Mouse (Mus musculus): ENCODE data around the gene Cacng4. TPM values are rescaled to one million over a fixed set of nuclear protein-coding genes. Genes with fewer than 3 reads are reported as not detected.

The Cacng4 gene
- polyA plus RNA-seq, 1 experiment from 2014 or later: 52.5 TPM

GRCm38 (mm10) chr11:107682694-107683355 lies 111.5 kb downstream of the Cacng4 start:
- Histone ChIP-seq H3K9me3 (replicated peaks) (no peaks in the 10 kb centered on the region), H3K9ac (replicated peaks) (no peak overlapping the region), H3K4me2 (no peak overlapping the region), H3K4me1 (peaks cover 20% of the 10 kb centered on the region), H3K4me3 (replicated peaks) (no peak overlapping the region), H3K36me3 (peaks cover 17% of the 10 kb centered on the region), H3K27me3 (replicated peaks) (no peaks in the 10 kb centered on the region), H3K27ac (replicated peaks) (no peak overlapping the region; the same call in 1 of the 2 replicates)
- no peak; the same call in 1 of the 2 replicates for ATAC-seq (ENCODE audit: low FRiP score)
- WGBS: 49% methylated on average over 9 of the region's 9 CpGs

Other genes starting within 250 kb of the Cacng4 start
- 13.5 and 16.4 TPM in 2 replicates for gene Helz, start 246.6 kb downstream of the Cacng4 start, polyA plus RNA-seq (2015; fragmentation: Nextera tagmentation; extraction: Ambion mirVana)
- gene Cacng1, start 78.0 kb downstream of the Cacng4 start, polyA plus RNA-seq (2015; fragmentation: Nextera tagmentation; extraction: Ambion mirVana): 1.0 and 1.9 TPM in 2 replicates
- gene Cacng5, start 120.5 kb upstream of the Cacng4 start, polyA plus RNA-seq (2015; fragmentation: Nextera tagmentation; extraction: Ambion mirVana): 10.8 and 12.6 TPM in 2 replicates